Mouse (Mus musculus) megakaryocyte, embryonic 14.5 days (primary cell): Measurements from ENCODE around the gene Scel. TPM values are rescaled to one million over a fixed set of nuclear protein-coding genes. Genes with fewer than 3 reads are reported as not detected.

Experiments used
- H3K27me3 ChIP-seq: replicated peaks from 2 replicates; pipeline ENCODE3; 2012; ENCODE audit warnings: inconsistent platforms
- H3K36me3 ChIP-seq: replicated peaks from 2 replicates; pipeline ENCODE3; 2012; ENCODE audit warnings: low read length, inconsistent platforms, mixed read lengths
- H3K4me1 ChIP-seq: 2 replicates; pipeline ENCODE4 v1.6.1; 2012; ENCODE audit warnings: inconsistent platforms
- H3K4me3 ChIP-seq: replicated peaks from 2 replicates; pipeline ENCODE3; 2012; ENCODE audit warnings: moderate library complexity, mild to moderate bottlenecking, inconsistent platforms
- H3K9me3 ChIP-seq: 2 replicates; pipeline ENCODE4 v1.6.1; 2012; ENCODE audit warnings: inconsistent platforms
- FLI1 ChIP-seq: IDR thresholded peaks from 2 replicates; pipeline ENCODE4 v1.6.1; 2012; ENCODE audit warnings: low read length, inconsistent platforms, mixed read lengths
- GATA1 ChIP-seq: IDR thresholded peaks from 3 replicates; pipeline ENCODE4 v1.6.1; 2012; ENCODE audit warnings: mixed read lengths, low read length, inconsistent platforms, borderline replicate concordance
- polyA plus RNA-seq: library from polyadenylated mRNA; stranded (reverse); fragments of >175 nt; gene quantifications from 2 replicates; pipeline ENCODE4 v1.2.3, GENCODE M21; 2012; ENCODE audit warnings: low replicate concordance; ENCODE audit not compliant: insufficient read depth

Scel gene
- polyA plus RNA-seq, 1 experiment: not detected

- H3K36me3 ChIP-seq: no peaks in the 10 kb centered on the region
- TF ChIP-seq GATA1 (no peak), FLI1 (no peak)
- no peak overlapping the region for H3K4me3 ChIP-seq
- no peaks in the 10 kb centered on the region for H3K9me3 ChIP-seq
- H3K27me3 ChIP-seq: peaks cover 26% of the 10 kb centered on the region
- peaks cover 36% of the 10 kb centered on the region for H3K4me1 ChIP-seq
These were observed 135.6 kb downstream of the Scel start for GRCm38 (mm10) chr14:103648623-103649255.

- Histone ChIP-seq H3K9me3 (no peaks in the 10 kb centered on the region), H3K4me1 (peaks cover 41% of the 10 kb centered on the region), H3K4me3 (no peak overlapping the region), H3K27me3 (peaks cover 26% of the 10 kb centered on the region), H3K36me3 (no peaks in the 10 kb centered on the region)
- TF ChIP-seq GATA1 (no peak), FLI1 (no peak)
These were observed 136.2 kb downstream of the Scel start for GRCm38 (mm10) chr14:103649302-103649701.

GRCm38 (mm10) chr14:103649896-103650334 is 136.8 kb downstream of the Scel start, which contains the start of gene Slain1:
Gene Slain1, plus strand, starts transcription at chr14:103650228.
- H3K36me3 ChIP-seq: no peaks in the 10 kb centered on the region
- H3K9me3 ChIP-seq: no peaks in the 10 kb centered on the region
- TF ChIP-seq FLI1: no peak
- no peak for TF ChIP-seq GATA1
- H3K4me1 ChIP-seq: peaks cover 41% of the 10 kb centered on the region
- H3K27me3 ChIP-seq: peaks cover 26% of the 10 kb centered on the region
- H3K4me3 ChIP-seq: peak within 1 kb of the TSS; percentile 93

- H3K4me3 ChIP-seq: peak overlapping the region; percentile 93
- H3K4me1 ChIP-seq: peaks cover 41% of the 10 kb centered on the region
- H3K36me3 ChIP-seq: no peaks in the 10 kb centered on the region
- peaks cover 26% of the 10 kb centered on the region for H3K27me3 ChIP-seq
- TF ChIP-seq GATA1 (no peak), FLI1 (no peak)
- no peaks in the 10 kb centered on the region for H3K9me3 ChIP-seq
These were observed 137.4 kb downstream of the Scel start for GRCm38 (mm10) chr14:103650413-103651101.

- Histone ChIP-seq H3K9me3 (no peaks in the 10 kb centered on the region), H3K4me1 (peaks cover 41% of the 10 kb centered on the region), H3K36me3 (no peaks in the 10 kb centered on the region), H3K27me3 (peaks cover 26% of the 10 kb centered on the region), H3K4me3 (peak overlapping the region; percentile 93)
- no peak for TF ChIP-seq FLI1
- TF ChIP-seq GATA1: no peak
These were observed 138.0 kb downstream of the Scel start for GRCm38 (mm10) chr14:103651106-103651505.

- H3K36me3 ChIP-seq: no peaks in the 10 kb centered on the region
- H3K4me3 ChIP-seq: peak overlapping the region; percentile 93
- H3K9me3 ChIP-seq: no peaks in the 10 kb centered on the region
- no peak for TF ChIP-seq GATA1
- TF ChIP-seq FLI1: no peak
- peaks cover 26% of the 10 kb centered on the region for H3K27me3 ChIP-seq
- peaks cover 41% of the 10 kb centered on the region for H3K4me1 ChIP-seq
These were observed 138.4 kb downstream of the Scel start for GRCm38 (mm10) chr14:103651562-103651961.

- TF ChIP-seq FLI1: no peak
- TF ChIP-seq GATA1: no peak
- H3K4me3 ChIP-seq: no peak overlapping the region
- peaks cover 26% of the 10 kb centered on the region for H3K27me3 ChIP-seq
- H3K4me1 ChIP-seq: peaks cover 45% of the 10 kb centered on the region
- H3K9me3 ChIP-seq: no peaks in the 10 kb centered on the region
- H3K36me3 ChIP-seq: no peaks in the 10 kb centered on the region
These were observed 139.4 kb downstream of the Scel start for GRCm38 (mm10) chr14:103652524-103652923.

- peak overlapping the region; percentile 89 for H3K4me3 ChIP-seq
- TF ChIP-seq GATA1 (no peak), FLI1 (no peak)
- peaks cover 46% of the 10 kb centered on the region for H3K4me1 ChIP-seq
- H3K9me3 ChIP-seq: no peaks in the 10 kb centered on the region
- H3K27me3 ChIP-seq: peaks cover 24% of the 10 kb centered on the region
- H3K36me3 ChIP-seq: no peaks in the 10 kb centered on the region
These were observed 140.7 kb downstream of the Scel start for GRCm38 (mm10) chr14:103653800-103654199.

- Histone ChIP-seq H3K36me3 (no peaks in the 10 kb centered on the region), H3K4me1 (peaks cover 39% of the 10 kb centered on the region), H3K27me3 (peaks cover 9% of the 10 kb centered on the region), H3K4me3 (no peak overlapping the region), H3K9me3 (no peaks in the 10 kb centered on the region)
- TF ChIP-seq GATA1: no peak
- no peak for TF ChIP-seq FLI1
These were observed 142.3 kb downstream of the Scel start for GRCm38 (mm10) chr14:103655448-103655847.

- H3K9me3 ChIP-seq: no peaks in the 10 kb centered on the region
These were observed 144.7 kb downstream of the Scel start for GRCm38 (mm10) chr14:103657876-103658275.

More at GRCm38 (mm10) chr14:103657876-103658275, 144.7 kb downstream of the Scel start:
- no peaks in the 10 kb centered on the region for H3K27me3 ChIP-seq
- no peak for TF ChIP-seq FLI1
- no peak for TF ChIP-seq GATA1
- no peaks in the 10 kb centered on the region for H3K36me3 ChIP-seq
- H3K4me1 ChIP-seq: peaks cover 20% of the 10 kb centered on the region
- H3K4me3 ChIP-seq: no peak overlapping the region

Other genes starting within 250 kb of the Scel start
- 4.4 and 5.9 TPM in 2 replicates for gene Mycbp2, start 166.5 kb upstream of the Scel start, polyA plus RNA-seq
- gene Slain1, start 136.9 kb downstream of the Scel start, polyA plus RNA-seq: 3.8 and 5.6 TPM in 2 replicates